Mouse (Mus musculus) embryo, embryonic 11.5 days (tissue): ENCODE measurements around the gene Mroh9.

Experiments used
- DNase-seq: peaks from one replicate; pipeline ENCODE4 v3.0.0-alpha.2; 2012; ENCODE audit warnings: low read depth, low spot score

Mroh9 gene

DNA sequence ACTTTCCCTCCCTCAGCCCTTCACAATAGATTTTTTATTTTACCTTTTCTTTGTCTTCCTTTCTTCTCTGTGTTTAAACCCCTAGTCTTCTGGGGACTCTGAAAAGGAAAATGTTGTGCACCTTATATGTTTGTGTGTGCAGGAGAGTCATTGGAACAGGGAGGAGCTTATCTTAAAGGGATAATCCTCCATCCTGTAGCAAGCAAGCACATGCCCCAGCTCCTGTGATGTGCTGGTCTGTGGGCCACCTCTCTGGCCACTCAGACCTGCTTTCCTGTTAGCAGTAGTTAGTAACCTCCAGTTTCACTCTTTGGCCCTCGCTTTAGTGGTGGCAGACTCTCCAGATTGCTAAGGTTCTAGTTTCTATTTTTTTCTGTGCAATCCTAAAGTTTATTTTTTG, 101.0 kb downstream of the Mroh9 start, which contains the start of gene Fmo3:
Gene Fmo3, minus strand, starts transcription at position 101 of the 400 bp plus-strand sequence.
- no peak for DNase-seq
